Mouse (Mus musculus) macrophage (primary cell): Measurements from ENCODE around the gene Gng4. TPM values are rescaled to one million over a fixed set of nuclear protein-coding genes. Genes with fewer than 3 reads are reported as not detected.

ENCODE experiments used
- H3K27ac ChIP-seq: fragments of 350-480 bp; formaldehyde crosslinking; 2 replicates; pipeline ENCODE4 v1.9.0; 2021
- H3K36me3 ChIP-seq: fragments of 350-480 bp; formaldehyde crosslinking; 2 replicates; pipeline ENCODE4 v1.9.0; 2021; ENCODE audit errors: inconsistent target
- H3K4me3 ChIP-seq: fragments of 350-480 bp; formaldehyde crosslinking; 2 replicates; pipeline ENCODE4 v1.9.0; 2021; ENCODE audit errors: inconsistent target
- H3K79me2 ChIP-seq: fragments of 350-480 bp; formaldehyde crosslinking; 2 replicates; pipeline ENCODE4 v1.9.0; 2021; ENCODE audit errors: inconsistent target
- WGBS: methylation state at CpG from one replicate; pipeline ENCODE4 v1.1.7; 2026; ENCODE audit warnings: inconsistent platforms; ENCODE audit not compliant: missing documents; 5-methylcytosine and 5-hydroxymethylcytosine counted together
- polyA plus RNA-seq: library from polyadenylated mRNA; stranded (reverse); fragments of 250-400 nt; gene quantifications from 3 replicates; pipeline ENCODE4 v1.2.4, GENCODE M21; 2018; ENCODE audit warnings: inconsistent platforms
- total RNA-seq, 78 experiments: library from RNA; depleted of rRNA; stranded (reverse); fragments of 250-400 nt; gene quantifications; 1 replicate in 9 of 78; 2 replicates in 24 of 78; 3 replicates in 43 of 78; 4 replicates in 2 of 78; pipeline ENCODE4 v1.2.4; 2018; ENCODE audit warnings: inconsistent platforms in 56 of 78

Gene Gng4
- total RNA-seq (2018; cell fraction: chromatin; rRNA removed) = 10 to 100 TPM in 1 of 26 experiments, 1 to 10 TPM in 9, under 1 TPM in 8, not detected in 8; 0.25 to 18.7 (median 1.5) TPM
- 10 to 100 TPM in 2 of 26 experiments, 1 to 10 TPM in 14, under 1 TPM in 10; 0.08 to 12.5 (median 1.5) TPM for total RNA-seq (2018; cell fraction: cytosol; rRNA removed)
- total RNA-seq (2018; cell fraction: nucleus; rRNA removed) = 10 to 100 TPM in 1 of 26 experiments, 1 to 10 TPM in 13, under 1 TPM in 7, not detected in 5; 0.27 to 10.6 (median 1.6) TPM
- polyA plus RNA-seq = 0.95 to 2.3 TPM (median 1.5 TPM) in 3 replicates

DNA sequence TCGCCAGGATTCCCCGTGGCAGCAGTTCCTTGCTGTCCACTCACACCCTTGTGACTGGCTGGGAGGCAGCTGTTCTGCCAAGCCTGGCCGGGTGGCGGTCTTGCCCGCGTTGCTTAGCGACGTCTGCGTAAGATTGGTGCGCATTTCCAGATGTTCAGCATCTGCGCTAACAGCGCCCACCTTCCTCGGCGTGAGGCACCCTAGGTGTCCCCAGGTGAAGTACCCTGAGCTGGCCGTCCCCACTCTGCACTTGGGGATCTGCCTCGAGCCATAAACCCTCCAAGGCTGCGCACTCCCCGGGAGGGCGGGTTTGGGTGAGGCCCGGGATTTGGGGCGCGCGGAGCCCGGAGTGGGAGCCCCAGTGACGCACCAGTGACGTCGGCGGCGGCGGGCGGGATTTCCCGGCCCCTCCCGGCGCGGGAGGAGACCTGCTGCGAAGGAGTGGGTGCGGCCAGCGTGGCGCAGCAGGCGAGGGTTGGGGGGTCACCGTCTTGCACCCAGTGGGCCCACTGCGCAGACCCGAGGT lies at the start of gene Gng4:
Gene Gng4, plus strand, starts transcription at position 166 of the 526 bp plus-strand sequence.
- WGBS = 2% methylated on average over 42 of the region's 43 CpGs
- Histone ChIP-seq H3K79me2 (no peaks in the 10 kb centered on the region), H3K27ac (no peak within 1 kb of the TSS), H3K36me3 (peaks cover 3% of the 10 kb centered on the region; the same call in 1 of the 2 replicates), H3K4me3 (peak within 1 kb of the TSS; percentile 5; the same call in 1 of the 2 replicates)

DNA sequence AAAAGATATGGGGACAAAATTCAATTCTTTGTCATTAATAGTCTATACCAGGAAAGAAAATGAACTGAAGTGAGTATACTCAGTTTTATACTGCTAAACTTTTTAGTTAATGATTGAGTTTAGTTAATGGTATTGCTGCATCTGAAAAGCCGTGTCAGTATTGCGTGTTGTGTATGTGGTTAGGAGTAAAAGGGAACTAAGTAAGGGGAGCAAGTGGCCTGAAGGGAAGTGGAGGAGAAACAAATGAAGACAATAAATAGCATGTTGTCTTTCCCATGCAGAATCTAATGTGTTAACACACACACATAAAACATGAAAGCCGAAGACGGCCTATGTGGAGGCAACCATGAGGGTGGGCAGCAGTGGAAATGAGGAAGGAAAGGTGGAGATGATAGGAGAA lies 44.6 kb upstream of the Gng4 start:
- Histone ChIP-seq H3K79me2 (peaks cover 14% of the 10 kb centered on the region; the same call in 1 of the 2 replicates), H3K4me3 (no peak overlapping the region), H3K27ac (no peak overlapping the region), H3K36me3 (peaks cover 66% of the 10 kb centered on the region)
- 65% methylated on average over 4 of the region's 4 CpGs for WGBS

DNA sequence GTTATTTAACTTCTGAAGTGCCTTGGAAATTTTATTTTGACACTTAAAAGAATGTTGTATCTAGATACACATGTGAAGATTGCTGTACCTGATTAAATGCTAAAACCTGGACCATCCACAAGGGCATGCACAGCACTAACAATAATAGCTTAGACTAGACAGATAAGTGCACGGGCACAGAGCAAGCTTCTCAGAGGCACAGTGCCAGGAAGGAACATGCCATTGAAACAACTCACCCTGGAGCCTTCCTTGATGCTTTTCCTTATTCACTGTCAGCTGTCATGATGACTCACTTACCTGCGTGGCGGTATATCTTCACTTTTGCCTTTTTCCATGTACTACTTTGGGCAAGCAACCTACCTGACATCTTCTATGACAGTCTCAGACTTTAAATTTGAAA lies 37.9 kb upstream of the Gng4 start:
- H3K79me2 ChIP-seq = no peaks in the 10 kb centered on the region
- no peak overlapping the region for H3K27ac ChIP-seq
- 100% methylated on average over 3 of the region's 3 CpGs for WGBS
- peaks cover 91% of the 10 kb centered on the region for H3K36me3 ChIP-seq
- H3K4me3 ChIP-seq = no peak overlapping the region

DNA sequence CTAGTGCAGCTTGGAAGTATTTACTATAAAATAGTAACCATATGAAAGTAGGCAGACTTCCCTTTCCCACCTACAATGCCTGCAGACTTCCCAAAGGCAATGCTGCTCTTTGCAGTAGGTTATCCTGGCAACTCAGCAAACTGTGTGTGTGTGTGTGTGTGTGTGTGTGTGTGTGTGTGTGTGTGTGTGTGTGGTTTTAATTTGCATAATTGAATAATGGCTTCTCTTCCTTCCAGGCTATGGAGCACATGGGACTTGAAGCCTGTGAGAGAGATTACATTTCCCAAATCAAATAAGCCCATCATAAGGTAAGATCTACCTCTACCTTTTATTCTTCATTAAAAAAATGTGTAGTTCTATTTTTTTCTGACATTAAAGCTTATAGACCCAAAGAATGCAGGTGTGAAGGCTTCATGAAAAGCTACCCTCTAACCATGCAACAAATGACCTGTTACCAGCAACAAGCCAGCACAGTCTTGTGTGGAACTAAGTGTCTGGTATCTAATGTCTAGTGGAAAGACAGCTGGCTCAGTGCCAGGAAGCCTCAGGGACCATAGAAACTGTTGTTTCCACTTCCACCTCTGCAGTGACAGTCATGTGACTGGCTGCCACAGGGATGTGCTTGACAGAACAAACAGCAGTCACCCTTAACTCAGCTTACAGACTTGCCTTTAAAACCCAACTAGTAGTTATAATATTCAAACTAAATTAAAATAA lies 7.9 kb upstream of the Gng4 start:
- Histone ChIP-seq H3K27ac (no peak overlapping the region), H3K79me2 (no peaks in the 10 kb centered on the region), H3K36me3 (peaks cover 49% of the 10 kb centered on the region), H3K4me3 (no peak overlapping the region)

DNA sequence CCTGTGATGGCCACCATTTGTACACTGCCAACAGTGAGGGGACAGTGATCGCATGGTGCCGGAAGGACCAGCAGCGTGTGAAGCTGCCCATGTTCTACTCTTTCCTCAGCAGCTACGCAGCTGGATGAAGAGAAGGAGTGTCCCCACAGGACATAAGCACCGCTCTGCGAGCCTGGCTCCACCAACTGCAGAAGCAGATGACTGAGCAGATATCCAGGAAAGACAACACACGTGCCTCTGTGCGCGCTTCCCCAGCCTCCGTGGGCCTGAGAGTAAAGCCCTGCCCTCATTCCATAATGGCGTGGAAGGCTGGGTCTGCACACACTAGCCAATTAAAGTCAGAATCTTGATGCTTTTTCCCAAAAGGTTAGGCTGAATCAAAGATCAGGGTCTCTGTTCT lies 6.8 kb upstream of the Gng4 start:
- no peaks in the 10 kb centered on the region for H3K79me2 ChIP-seq
- H3K27ac ChIP-seq = no peak overlapping the region
- H3K36me3 ChIP-seq = peaks cover 49% of the 10 kb centered on the region
- no peak overlapping the region for H3K4me3 ChIP-seq
- 95% methylated on average over 11 of the region's 11 CpGs for WGBS

DNA sequence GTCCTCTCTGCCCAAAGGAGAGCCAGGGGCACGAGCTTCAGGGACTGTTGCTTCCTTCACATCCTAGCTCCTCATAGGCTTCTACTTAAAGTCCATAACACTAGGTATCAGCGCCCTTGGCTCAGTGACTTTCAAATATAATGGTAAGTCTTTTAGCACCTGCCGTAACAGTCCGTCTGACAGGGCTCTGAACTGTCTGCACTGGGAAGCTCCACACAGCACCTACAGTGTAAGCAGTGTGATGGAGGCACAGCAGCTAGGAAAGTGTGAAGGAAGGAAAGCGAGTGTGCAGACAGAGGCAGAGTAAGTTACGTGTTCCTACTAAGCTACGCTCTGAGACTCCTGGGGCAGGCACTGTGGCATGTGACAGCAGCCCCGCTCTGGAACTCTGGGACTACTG lies 6.2 kb upstream of the Gng4 start:
- Histone ChIP-seq H3K4me3 (no peak overlapping the region), H3K36me3 (peaks cover 49% of the 10 kb centered on the region), H3K27ac (no peak overlapping the region), H3K79me2 (no peaks in the 10 kb centered on the region)
- WGBS = 97% methylated on average over 8 of the region's 8 CpGs

DNA sequence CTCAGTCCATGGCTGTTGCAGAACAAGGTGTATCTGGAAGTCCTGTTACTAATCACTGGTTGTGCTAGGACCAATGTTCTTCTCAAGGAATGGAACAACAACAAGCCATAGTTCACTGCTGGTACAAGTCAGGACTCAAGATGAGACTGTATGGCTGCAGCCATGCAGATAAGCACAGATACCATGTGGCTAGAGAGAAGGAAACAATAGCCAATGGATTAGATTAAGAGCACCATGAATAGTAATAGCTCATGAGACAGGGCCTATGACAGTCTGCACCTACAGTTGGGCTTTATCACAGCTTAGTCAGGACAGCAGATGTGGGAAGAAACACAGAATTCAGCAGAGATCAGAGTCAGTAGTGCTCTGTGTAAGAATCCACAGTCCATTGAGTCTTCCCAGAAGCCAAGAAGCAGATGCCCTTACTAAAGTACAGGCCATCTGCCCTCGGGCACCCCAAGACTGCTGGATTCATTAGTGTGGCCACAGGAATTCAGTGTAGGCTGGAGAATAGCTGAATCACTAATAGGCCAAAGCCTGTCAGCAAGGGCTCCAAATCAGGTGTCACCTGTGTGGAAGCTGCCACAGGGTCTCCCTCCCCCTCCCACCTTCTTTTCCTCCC lies 4.9 kb upstream of the Gng4 start:
- H3K27ac ChIP-seq = no peak overlapping the region
- H3K36me3 ChIP-seq = peaks cover 49% of the 10 kb centered on the region
- H3K4me3 ChIP-seq = no peak overlapping the region
- H3K79me2 ChIP-seq = no peaks in the 10 kb centered on the region
- 88% methylated on average over 1 of the region's 1 CpGs for WGBS

DNA sequence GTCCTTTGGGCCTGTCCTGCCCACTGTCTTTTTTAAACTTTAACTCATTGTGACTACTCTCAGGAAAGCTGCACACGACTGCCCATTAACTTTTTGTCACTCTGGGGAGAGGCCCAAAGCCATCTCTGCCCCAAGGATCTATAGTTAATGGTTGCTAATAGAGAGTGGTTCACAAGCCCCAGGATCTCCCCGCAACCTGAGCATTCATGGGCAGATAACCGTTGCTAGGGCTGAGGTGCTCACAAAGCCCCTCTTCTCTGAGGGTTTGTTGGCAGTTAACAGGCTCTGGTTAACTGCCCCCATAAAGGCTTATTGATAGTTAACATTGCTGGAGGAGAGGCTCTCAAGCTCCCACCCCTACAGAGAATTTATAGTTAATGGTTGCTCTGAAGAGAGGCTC lies 3.6 kb upstream of the Gng4 start:
- H3K79me2 ChIP-seq = no peaks in the 10 kb centered on the region
- 75% methylated on average over 3 of the region's 3 CpGs for WGBS
- H3K27ac ChIP-seq = no peak overlapping the region
- H3K36me3 ChIP-seq = peaks cover 37% of the 10 kb centered on the region
- H3K4me3 ChIP-seq = no peak overlapping the region

DNA sequence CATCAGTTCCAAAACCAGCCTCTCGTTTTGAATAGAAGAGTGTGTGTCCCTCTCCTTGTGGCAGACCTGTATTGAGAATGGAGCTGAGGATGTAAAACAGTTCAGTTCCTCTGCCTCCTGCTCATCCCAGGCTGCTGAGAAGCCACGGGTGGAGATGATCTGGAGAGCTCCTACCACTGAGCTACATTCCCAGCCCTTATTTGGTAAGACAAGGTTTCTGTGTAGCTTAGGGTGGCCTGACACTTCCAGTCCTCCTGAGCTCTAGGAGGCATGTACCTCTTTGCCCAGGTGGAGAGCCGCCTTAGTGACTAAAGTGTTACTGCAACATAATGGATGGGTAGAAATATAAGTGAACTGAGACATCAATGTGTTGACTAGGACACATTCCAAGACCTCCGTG lies 2.8 kb upstream of the Gng4 start:
- 62% methylated on average over 4 of the region's 4 CpGs for WGBS
- Histone ChIP-seq H3K79me2 (no peaks in the 10 kb centered on the region), H3K36me3 (peaks cover 32% of the 10 kb centered on the region), H3K27ac (no peak overlapping the region), H3K4me3 (no peak overlapping the region)

DNA sequence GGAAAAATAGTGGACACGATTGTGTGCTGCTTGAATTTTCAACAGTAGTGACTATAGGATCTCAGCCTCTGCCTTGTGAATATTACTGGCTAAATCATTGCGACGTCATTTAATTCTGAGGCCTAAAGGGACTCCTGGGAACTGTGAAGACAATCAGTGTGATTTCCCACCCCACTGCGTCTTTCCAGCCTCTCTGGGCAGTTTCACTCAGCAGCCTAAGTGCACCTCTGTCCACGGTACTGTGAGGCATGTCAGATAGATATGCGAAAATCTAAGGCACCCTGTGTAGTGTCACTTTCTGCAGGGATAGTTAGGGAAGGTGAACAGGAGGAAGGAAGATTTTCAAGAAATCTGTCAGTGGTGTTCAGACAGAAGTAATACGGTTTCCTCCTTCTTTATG lies 563 bp upstream of the Gng4 start:
- no peaks in the 10 kb centered on the region for H3K79me2 ChIP-seq
- H3K36me3 ChIP-seq = peaks cover 9% of the 10 kb centered on the region; the same call in 1 of the 2 replicates
- no peak overlapping the region for H3K27ac ChIP-seq
- 43% methylated on average over 7 of the region's 7 CpGs for WGBS
- H3K4me3 ChIP-seq = no peak overlapping the region

DNA sequence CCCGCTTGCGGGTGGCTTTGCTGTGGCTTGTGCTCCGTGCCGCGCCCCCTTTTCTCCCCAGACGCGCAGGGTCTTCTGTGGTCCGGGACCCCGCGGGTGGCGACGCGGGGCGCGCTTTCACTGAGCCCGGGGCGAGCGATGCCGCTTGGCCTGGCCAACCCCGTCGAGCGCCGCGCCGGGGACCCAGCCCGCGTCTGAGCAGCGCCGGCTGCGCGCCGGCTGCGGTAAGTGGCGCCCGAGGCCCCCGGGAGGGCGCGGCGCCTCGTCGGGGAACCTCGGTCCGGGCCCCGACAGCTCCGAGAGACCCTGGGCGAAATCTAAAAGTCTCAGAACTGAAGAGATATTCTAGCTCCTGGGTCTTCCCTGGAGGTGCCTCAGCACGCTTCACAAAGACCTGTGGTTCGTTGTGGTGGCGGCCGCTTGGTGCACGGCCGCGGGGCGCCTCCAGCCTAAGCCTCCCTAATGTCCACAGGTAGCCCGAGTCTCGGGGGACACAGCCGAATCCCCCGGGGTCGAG lies 619 bp downstream of the Gng4 start:
- H3K79me2 ChIP-seq = no peaks in the 10 kb centered on the region
- H3K4me3 ChIP-seq = no peak overlapping the region
- no peaks in the 10 kb centered on the region; the same call in 1 of the 2 replicates for H3K36me3 ChIP-seq
- 2% methylated on average over 59 of the region's 59 CpGs for WGBS
- no peak overlapping the region for H3K27ac ChIP-seq

DNA sequence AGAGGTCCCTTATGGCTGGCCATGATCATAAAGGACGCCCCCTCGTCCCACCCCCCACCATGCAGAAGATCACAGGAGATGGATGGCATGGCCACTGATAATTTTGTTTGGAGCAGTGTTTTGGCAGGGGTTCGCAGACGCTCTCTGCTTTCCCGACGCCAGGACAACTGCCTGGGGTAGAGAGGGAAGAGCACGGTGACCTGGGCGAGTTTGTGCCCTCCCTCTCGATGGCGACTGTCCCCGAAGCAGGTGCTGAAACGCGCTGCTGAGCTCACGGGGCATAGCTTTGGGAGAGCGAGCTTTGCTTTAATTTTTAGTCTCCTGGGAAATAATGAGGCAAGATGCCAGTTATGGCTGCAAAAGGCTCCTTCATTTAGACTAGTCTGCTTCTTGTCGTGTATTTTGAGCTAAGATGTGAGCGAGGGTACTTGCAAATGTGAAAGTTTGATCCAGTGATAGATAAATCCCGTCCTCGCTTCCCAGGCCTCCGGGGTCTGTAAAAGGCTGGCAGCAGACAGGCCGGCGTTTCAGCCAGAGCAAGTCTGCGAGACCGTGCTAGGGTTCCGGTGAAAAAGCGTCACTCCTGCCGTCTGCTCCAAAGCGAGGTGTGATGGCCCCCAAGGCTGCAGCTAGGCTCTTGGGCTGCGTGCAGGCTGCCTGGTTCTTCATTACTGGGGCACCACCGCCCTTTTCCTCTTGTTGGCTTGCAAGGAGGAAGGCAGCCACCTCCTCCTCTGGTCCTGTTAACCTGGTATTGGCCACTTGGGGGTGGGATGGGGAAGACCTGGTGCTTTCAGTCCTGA lies 1.3 kb downstream of the Gng4 start:
- Histone ChIP-seq H3K79me2 (no peaks in the 10 kb centered on the region), H3K36me3 (no peaks in the 10 kb centered on the region), H3K4me3 (no peak overlapping the region), H3K27ac (no peak overlapping the region)
- 3% methylated on average over 30 of the region's 30 CpGs for WGBS

DNA sequence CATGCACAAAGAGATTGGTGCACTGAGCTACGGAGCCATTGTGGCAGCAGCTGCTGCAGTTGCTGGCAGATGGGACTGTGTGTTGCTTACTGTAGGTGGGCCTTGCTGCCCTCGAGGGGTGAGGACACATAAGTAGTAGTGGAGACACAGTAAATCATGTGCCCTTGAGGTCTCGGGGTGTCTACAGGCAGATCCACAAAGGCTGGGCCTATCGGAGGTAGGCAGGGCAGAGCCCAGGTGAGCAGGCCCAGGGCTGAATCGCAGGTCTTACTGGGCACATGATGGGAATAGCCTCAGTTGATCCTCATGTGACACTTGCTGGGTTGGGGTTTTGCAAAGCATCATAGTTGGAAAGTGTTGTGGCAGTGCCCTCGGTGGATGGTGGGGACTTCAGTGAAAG lies 3.1 kb downstream of the Gng4 start:
- Histone ChIP-seq H3K79me2 (no peaks in the 10 kb centered on the region), H3K4me3 (no peak overlapping the region), H3K36me3 (no peaks in the 10 kb centered on the region), H3K27ac (no peak overlapping the region)
- 93% methylated on average over 6 of the region's 6 CpGs for WGBS

DNA sequence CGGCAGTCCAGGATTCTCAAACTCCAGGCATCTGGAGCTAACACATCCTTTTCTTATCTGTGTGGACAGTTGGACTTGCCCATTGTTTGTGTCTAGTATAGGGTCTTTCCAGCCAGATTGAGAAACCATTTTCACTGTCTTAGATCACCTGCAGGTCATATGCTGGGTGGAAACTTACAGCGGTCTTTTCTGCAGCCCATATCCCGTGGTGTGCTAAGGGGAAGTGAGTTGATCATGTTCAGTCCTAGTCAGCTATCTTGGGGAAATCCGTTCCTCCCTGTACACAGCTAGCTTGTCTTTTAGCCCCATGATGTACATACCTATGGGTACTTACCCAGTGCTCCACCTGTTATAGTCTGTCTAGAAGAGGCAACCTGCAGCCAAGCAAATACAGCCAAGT lies 4.2 kb downstream of the Gng4 start:
- Histone ChIP-seq H3K27ac (no peak overlapping the region), H3K79me2 (no peaks in the 10 kb centered on the region), H3K36me3 (no peaks in the 10 kb centered on the region), H3K4me3 (no peak overlapping the region)
- WGBS = 66% methylated on average over 4 of the region's 4 CpGs
